7 mouse cellular contexts compared by ENCODE assay signal in genomic region chr4:136104590-136105337, GRCm38 (mm10). TPM values are rescaled to one million over a fixed set of nuclear protein-coding genes. Genes with fewer than 3 reads are reported as not detected.
DNase-seq lines count a peak whose midpoint lies in the region; ATAC-seq lines count a peak whose summit lies in the region.

No protein-coding gene starts in this region.

- WGBS in embryonic facial prominence, embryonic 15.5 days, result 19% methylated on average over 18 of the region's 18 CpGs
- WGBS in hindbrain, embryonic 13.5 days, result 5% methylated on average over 18 of the region's 18 CpGs
- WGBS in limb, embryonic 12.5 days, result 10% methylated on average over 18 of the region's 18 CpGs

- peak; percentile 45; the same call in 1 of the 2 replicates for ATAC-seq in embryonic facial prominence, embryonic 15.5 days (ENCODE audit: insufficient number of reproducible peaks, low FRiP score, low TSS enrichment, low read depth)
- ATAC-seq in hindbrain, embryonic 13.5 days (ENCODE audit: low FRiP score), result 0 out of 2 replicates have a peak, but pooled peaks have one; percentile 57
- ATAC-seq in limb, embryonic 12.5 days (ENCODE audit: insufficient number of reproducible peaks, insufficient read depth, low FRiP score, low TSS enrichment, low read depth), result no peak; the same call in 1 of the 2 replicates

- no peak overlapping the region; the same call in 1 of the 2 replicates for H3K9ac ChIP-seq in embryonic facial prominence, embryonic 15.5 days
- peak overlapping the region; percentile 58 for H3K9ac ChIP-seq in hindbrain, embryonic 13.5 days
- peak overlapping the region; percentile 46; the same call in 1 of the 2 replicates for H3K9ac ChIP-seq in limb, embryonic 12.5 days (replicated peaks)

- H3K9me3 ChIP-seq in embryonic facial prominence, embryonic 15.5 days (replicated peaks), result no peaks in the 10 kb centered on the region
- H3K9me3 ChIP-seq in hindbrain, embryonic 13.5 days, result no peaks in the 10 kb centered on the region
- no peaks in the 10 kb centered on the region for H3K9me3 ChIP-seq in limb, embryonic 12.5 days

- peak overlapping the region; percentile 19; the same call in 1 of the 2 replicates for H3K27ac ChIP-seq in embryonic facial prominence, embryonic 15.5 days (replicated peaks)
- H3K27ac ChIP-seq in hindbrain, embryonic 13.5 days, result peak overlapping the region; percentile 48
- H3K27ac ChIP-seq in limb, embryonic 12.5 days, result peak overlapping the region; percentile 66

- peak; percentile 51 for DNase-seq in Muller cell, postnatal 12 days (ENCODE audit: inconsistent ontology term)
- DNase-seq in adrenal gland, adult 8-10 months, result peak; percentile 54
- DNase-seq in retina, embryonic 14.5 days (ENCODE audit: low spot score), result peak; percentile 65
- no peak for DNase-seq in ovary, postnatal 36 days (ENCODE audit: low spot score)

- no peaks in the 10 kb centered on the region for H3K27me3 ChIP-seq in embryonic facial prominence, embryonic 15.5 days
- peaks cover 6% of the 10 kb centered on the region; the same call in 1 of the 2 replicates for H3K27me3 ChIP-seq in hindbrain, embryonic 13.5 days
- H3K27me3 ChIP-seq in limb, embryonic 12.5 days, result no peaks in the 10 kb centered on the region

- H3K4me3 ChIP-seq in embryonic facial prominence, embryonic 15.5 days (replicated peaks), result no peak overlapping the region
- H3K4me3 ChIP-seq in hindbrain, embryonic 13.5 days, result no peak overlapping the region
- H3K4me3 ChIP-seq in limb, embryonic 12.5 days (replicated peaks), result no peak overlapping the region

- no peaks in the 10 kb centered on the region for H3K36me3 ChIP-seq in embryonic facial prominence, embryonic 15.5 days
- H3K36me3 ChIP-seq in hindbrain, embryonic 13.5 days, result no peaks in the 10 kb centered on the region
- no peaks in the 10 kb centered on the region for H3K36me3 ChIP-seq in limb, embryonic 12.5 days

- H3K4me2 ChIP-seq in embryonic facial prominence, embryonic 15.5 days (replicated peaks), result peak overlapping the region; percentile 22
- H3K4me2 ChIP-seq in hindbrain, embryonic 13.5 days, result peak overlapping the region; percentile 33
- H3K4me2 ChIP-seq in limb, embryonic 12.5 days, result peak overlapping the region; percentile 40

- peaks cover 25% of the 10 kb centered on the region for H3K4me1 ChIP-seq in embryonic facial prominence, embryonic 15.5 days
- H3K4me1 ChIP-seq in hindbrain, embryonic 13.5 days (replicated peaks), result peaks cover 16% of the 10 kb centered on the region
- H3K4me1 ChIP-seq in limb, embryonic 12.5 days (replicated peaks), result peaks cover 20% of the 10 kb centered on the region

RNA-seq across cellular contexts. Expression of gene Id3, which starts 38.5 kb away (rescaled TPM):
- total RNA-seq in adrenal gland, adult 8-10 months (2022), result 10 to 100 TPM; 58.3 to 76.8 (median 73.8) TPM
- 432 and 441 TPM in 2 replicates for polyA plus RNA-seq in embryonic facial prominence, embryonic 15.5 days (2015; fragmentation: Nextera tagmentation; extraction: Ambion mirVana)
- 234 and 269 TPM in 2 replicates for polyA plus RNA-seq in hindbrain, embryonic 13.5 days (2015; fragmentation: Nextera tagmentation; extraction: Ambion mirVana)
- 652 and 658 TPM in 2 replicates for polyA plus RNA-seq in limb, embryonic 12.5 days (2016; fragmentation: Nextera tagmentation; extraction: Ambion mirVana)

RNA-seq across cellular contexts. Expression of gene Rpl11, which starts 51.5 kb away (rescaled TPM):
- 100 to 1,000 TPM; 326 to 545 (median 424) TPM for total RNA-seq in adrenal gland, adult 8-10 months (2022)
- polyA plus RNA-seq in embryonic facial prominence, embryonic 15.5 days (2015; fragmentation: Nextera tagmentation; extraction: Ambion mirVana), result 427 and 463 TPM in 2 replicates
- polyA plus RNA-seq in hindbrain, embryonic 13.5 days (2015; fragmentation: Nextera tagmentation; extraction: Ambion mirVana), result 329 and 334 TPM in 2 replicates
- 442 and 453 TPM in 2 replicates for polyA plus RNA-seq in limb, embryonic 12.5 days (2016; fragmentation: Nextera tagmentation; extraction: Ambion mirVana)
